Mouse (Mus musculus) heart, embryonic 14.5 days (tissue): ENCODE results near the gene Nr1i3. TPM values are rescaled to one million over a fixed set of nuclear protein-coding genes. Genes with fewer than 3 reads are reported as not detected.

Experiments
- ATAC-seq: fragments of 200-750 bp; cut with Nextera tagmentation; 2 replicates; pipeline ENCODE4 v1.8.0; 2017; ENCODE audit warnings: low read depth, moderate TSS enrichment; ENCODE audit not compliant: insufficient number of reproducible peaks, insufficient read depth, low FRiP score
- H3K27ac ChIP-seq, 2 experiments: fragments of 200-500 bp in 1 of 2; fragments of 300-500 bp in 1 of 2; sonication (generic) in 1 of 2; replicated peaks in 1 of 2; 2 replicates each; pipeline ENCODE4 v1.5.1; 2012 to 2014; ENCODE audit warnings: low read depth in 2 of 2, low read length in 2 of 2, control low read depth in 1 of 2, mild to moderate bottlenecking in 1 of 2, mixed read lengths in 1 of 2; ENCODE audit not compliant: control insufficient read depth in 1 of 2, insufficient read depth in 1 of 2
- H3K27me3 ChIP-seq: fragments of 300-500 bp; sonication (generic); 2 replicates; pipeline ENCODE4 v1.6.1; 2014; ENCODE audit warnings: mild to moderate bottlenecking, low read length, control low read depth; ENCODE audit not compliant: control insufficient read depth, insufficient read depth
- H3K36me3 ChIP-seq: fragments of 300-500 bp; sonication (generic); 2 replicates; pipeline ENCODE4 v1.6.1; 2014; ENCODE audit warnings: mild to moderate bottlenecking, control low read depth, low read length, mixed read lengths; ENCODE audit not compliant: control insufficient read depth, insufficient read depth
- H3K4me1 ChIP-seq, 2 experiments: fragments of 200-500 bp in 1 of 2; fragments of 300-500 bp in 1 of 2; sonication (generic) in 1 of 2; 2 replicates each; pipeline ENCODE4 v1.6.1; 2012 to 2014; ENCODE audit warnings: low read length in 2 of 2, control low read depth in 1 of 2, mixed read lengths in 1 of 2; ENCODE audit not compliant: control insufficient read depth in 2 of 2, insufficient read depth in 2 of 2
- H3K4me2 ChIP-seq: fragments of 300-500 bp; sonication (generic); 2 replicates; pipeline ENCODE4 v1.6.1; 2014; ENCODE audit warnings: mild to moderate bottlenecking, low read length
- H3K4me3 ChIP-seq, 2 experiments: fragments of 200-500 bp in 1 of 2; fragments of 300-500 bp in 1 of 2; sonication (generic) in 1 of 2; 2 replicates each; pipeline ENCODE4 v1.5.1; 2012 to 2014; ENCODE audit warnings: low read length in 2 of 2, mild to moderate bottlenecking in 2 of 2, control low read depth in 1 of 2, low read depth in 1 of 2, moderate library complexity in 1 of 2; ENCODE audit not compliant: control insufficient read depth in 1 of 2, insufficient read depth in 1 of 2
- H3K9ac ChIP-seq: fragments of 300-500 bp; sonication (generic); 2 replicates; pipeline ENCODE4 v1.6.1; 2014; ENCODE audit warnings: mild to moderate bottlenecking, low read length
- H3K9me3 ChIP-seq: fragments of 300-500 bp; sonication (generic); 2 replicates; pipeline ENCODE4 v1.6.1; 2016; ENCODE audit warnings: low read length, control low read depth; ENCODE audit not compliant: control insufficient read depth
- WGBS: fragments of 180-500 bp; shearing (Covaris S2); extraction: QIAGEN DNeasy Blood & Tissue Kit; methylation state at CpG from one replicate; pipeline ENCODE4 v1.1.7; 2014; 5-methylcytosine and 5-hydroxymethylcytosine counted together
- polyA plus RNA-seq: library from polyadenylated mRNA; unstranded; fragments of >200 nt; fragmentation: Nextera tagmentation; extraction: Ambion mirVana; gene quantifications from 2 replicates; pipeline ENCODE4 v1.2.1, GENCODE M21; 2014

Gene Nr1i3
- polyA plus RNA-seq, 1 experiment from 2014 or later: 0.28 TPM

DNA sequence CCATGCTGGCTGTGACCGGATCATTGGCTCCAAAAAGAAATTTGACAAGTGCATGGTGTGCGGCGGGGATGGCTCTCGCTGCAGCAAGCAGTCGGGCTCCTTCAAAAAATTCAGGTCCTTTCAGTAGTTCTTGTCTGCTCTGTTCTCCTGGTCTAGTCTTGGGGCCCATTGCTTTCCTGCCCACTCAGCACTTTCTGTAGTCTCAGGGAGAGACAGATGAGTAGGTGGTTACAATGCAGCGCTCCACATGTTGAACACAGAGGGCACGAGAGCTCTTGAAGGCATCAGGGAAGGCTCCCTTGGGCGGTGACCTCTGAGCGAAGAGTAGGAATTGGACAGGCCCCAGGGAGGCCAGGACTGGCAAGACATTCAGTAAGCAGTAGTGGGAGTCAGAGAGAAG lies 44.0 kb downstream of the Nr1i3 start:
- Histone ChIP-seq H3K9ac (no peak overlapping the region), H3K9me3 (no peaks in the 10 kb centered on the region), H3K36me3 (no peaks in the 10 kb centered on the region), H3K27me3 (no peaks in the 10 kb centered on the region), H3K4me1 (peaks cover 4 to 9% of the 10 kb centered on the region in 2 experiments), H3K4me2 (no peak overlapping the region), H3K27ac (no peak overlapping the region), H3K4me3 (no peak overlapping the region)
- ATAC-seq: no peak
- 78% methylated on average over 9 of the region's 9 CpGs for WGBS

GRCm38 (mm10) chr1:171258921-171259320 lies 45.2 kb downstream of the Nr1i3 start:
- Histone ChIP-seq H3K4me1 (peaks cover 4 to 13% of the 10 kb centered on the region in 2 experiments), H3K36me3 (no peaks in the 10 kb centered on the region), H3K27ac (no peak overlapping the region), H3K9ac (no peak overlapping the region), H3K27me3 (no peaks in the 10 kb centered on the region), H3K4me2 (no peak overlapping the region), H3K4me3 (no peak overlapping the region), H3K9me3 (no peaks in the 10 kb centered on the region)
- WGBS: 49% methylated on average over 17 of the region's 17 CpGs
- no peak for ATAC-seq

- Histone ChIP-seq H3K9me3 (no peaks in the 10 kb centered on the region), H3K4me1 (peaks cover 4 to 13% of the 10 kb centered on the region in 2 experiments), H3K9ac (no peak overlapping the region), H3K36me3 (no peaks in the 10 kb centered on the region), H3K4me2 (no peak overlapping the region), H3K27ac (no peak overlapping the region), H3K27me3 (no peaks in the 10 kb centered on the region), H3K4me3 (no peak overlapping the region)
- WGBS: 67% methylated on average over 3 of the region's 3 CpGs
- ATAC-seq: no peak
Measured at GRCm38 (mm10) chr1:171260316-171260715, 46.5 kb downstream of the Nr1i3 start.

DNA sequence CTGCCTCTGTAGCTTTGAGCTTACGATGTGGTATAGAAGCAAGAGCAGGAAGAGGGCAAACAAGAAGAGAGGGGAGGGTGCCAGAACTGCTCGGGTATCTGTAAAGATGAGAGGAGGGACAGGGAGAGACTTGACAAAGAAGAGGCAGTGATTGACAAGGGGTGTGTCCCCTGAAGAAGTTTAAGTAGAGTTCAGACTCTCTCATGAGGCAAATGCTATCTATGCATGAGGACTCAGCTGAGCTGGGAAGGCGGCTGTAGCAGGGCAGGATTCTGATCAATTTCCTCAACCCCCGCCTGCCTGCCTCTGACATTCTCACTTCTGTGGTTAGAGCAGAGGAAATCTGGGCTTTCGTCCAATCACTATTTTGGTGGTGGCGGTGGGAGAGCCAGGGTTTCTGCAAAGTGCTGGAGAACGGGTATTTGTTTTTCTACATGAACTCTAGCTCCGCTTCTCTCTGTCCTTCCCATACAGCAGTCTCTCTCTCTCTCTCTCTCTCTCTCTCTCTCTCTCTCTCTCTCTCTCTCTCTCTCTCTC lies 48.9 kb downstream of the Nr1i3 start:
- under 1% methylated on average over 8 of the region's 8 CpGs for WGBS
- H3K9me3 ChIP-seq: no peaks in the 10 kb centered on the region
- H3K4me3 ChIP-seq: peak overlapping the region; percentile 8 to 29
- H3K4me2 ChIP-seq: peak overlapping the region; percentile 60
- peaks cover 4 to 13% of the 10 kb centered on the region in 2 experiments for H3K4me1 ChIP-seq
- no peaks in the 10 kb centered on the region for H3K36me3 ChIP-seq
- peak; percentile 79 for ATAC-seq
- H3K27ac ChIP-seq: peak overlapping the region; percentile 97 to 98
- peak overlapping the region; percentile 70 for H3K9ac ChIP-seq
- H3K27me3 ChIP-seq: no peaks in the 10 kb centered on the region

DNA sequence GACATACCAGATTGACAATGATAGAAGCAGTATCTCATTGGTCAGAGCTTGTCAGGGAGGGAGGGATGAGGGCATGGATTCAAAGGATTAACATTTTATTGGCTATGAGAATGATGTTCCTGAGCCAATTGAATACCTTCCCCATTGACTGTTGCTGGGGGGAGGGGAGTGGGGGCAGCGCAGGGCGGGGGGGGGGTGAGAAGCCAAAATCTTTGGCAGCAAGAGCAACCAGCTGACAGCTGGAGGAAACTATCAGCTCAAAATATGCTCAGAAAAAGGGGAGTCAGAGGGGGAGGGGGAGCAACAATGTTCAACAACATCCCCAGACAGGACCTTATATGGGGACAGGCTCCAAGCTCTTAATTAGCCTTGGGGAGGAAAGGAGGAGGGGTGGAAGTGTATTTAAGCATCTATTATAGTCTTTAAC lies 49.4 kb downstream of the Nr1i3 start:
- 3% methylated on average over 2 of the region's 2 CpGs for WGBS
- no peaks in the 10 kb centered on the region for H3K27me3 ChIP-seq
- H3K4me2 ChIP-seq: peak overlapping the region; percentile 60
- peaks cover 4 to 13% of the 10 kb centered on the region in 2 experiments for H3K4me1 ChIP-seq
- H3K9ac ChIP-seq: peak overlapping the region; percentile 70; the same call in 1 of the 2 replicates
- H3K9me3 ChIP-seq: no peaks in the 10 kb centered on the region
- ATAC-seq: peak; percentile 86
- peak overlapping the region; percentile 8 to 29; a peak in 2 of 4 replicates for H3K4me3 ChIP-seq
- H3K27ac ChIP-seq: peak overlapping the region; percentile 97 to 98
- no peaks in the 10 kb centered on the region for H3K36me3 ChIP-seq

DNA sequence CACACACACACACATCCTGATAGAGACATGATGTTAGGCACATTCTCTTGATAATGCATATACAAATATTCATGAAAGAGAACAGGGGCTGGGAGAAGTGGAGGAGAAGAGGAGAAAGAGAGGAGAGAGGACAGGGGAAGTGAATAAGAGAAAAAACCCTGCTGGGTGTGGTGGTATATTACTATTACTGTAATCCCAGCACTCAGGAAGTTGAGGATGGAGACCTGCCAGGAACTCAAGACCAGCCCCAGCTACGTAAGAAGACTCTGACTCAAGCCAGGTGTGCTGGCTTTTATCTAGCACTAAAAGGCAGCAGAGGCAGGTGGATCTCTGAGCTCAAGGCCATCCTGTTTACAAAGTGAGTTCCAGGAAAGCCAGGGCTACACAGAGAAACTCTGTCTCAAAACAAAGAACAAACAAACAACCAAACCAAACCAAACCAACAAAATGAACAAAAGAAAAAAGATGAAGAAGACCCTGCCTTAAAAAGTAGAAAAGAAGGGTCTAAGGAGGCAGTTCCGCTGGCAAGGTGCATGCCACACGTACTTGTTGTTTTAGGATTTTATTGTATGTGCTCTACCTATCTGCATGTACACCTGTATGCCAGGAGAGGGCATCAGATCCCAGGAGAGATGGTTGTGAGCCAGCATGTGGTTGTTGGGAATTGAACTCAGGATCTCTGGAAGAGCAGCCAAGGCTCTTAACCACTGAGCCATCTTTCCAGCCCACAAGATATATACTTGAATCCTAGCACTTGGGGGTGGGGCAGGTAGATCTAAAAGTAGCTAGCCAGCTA lies 50.1 kb downstream of the Nr1i3 start:
- Histone ChIP-seq H3K27ac (peak overlapping the region; percentile 85 to 97), H3K9ac (no peak overlapping the region; the same call in 1 of the 2 replicates)

DNA sequence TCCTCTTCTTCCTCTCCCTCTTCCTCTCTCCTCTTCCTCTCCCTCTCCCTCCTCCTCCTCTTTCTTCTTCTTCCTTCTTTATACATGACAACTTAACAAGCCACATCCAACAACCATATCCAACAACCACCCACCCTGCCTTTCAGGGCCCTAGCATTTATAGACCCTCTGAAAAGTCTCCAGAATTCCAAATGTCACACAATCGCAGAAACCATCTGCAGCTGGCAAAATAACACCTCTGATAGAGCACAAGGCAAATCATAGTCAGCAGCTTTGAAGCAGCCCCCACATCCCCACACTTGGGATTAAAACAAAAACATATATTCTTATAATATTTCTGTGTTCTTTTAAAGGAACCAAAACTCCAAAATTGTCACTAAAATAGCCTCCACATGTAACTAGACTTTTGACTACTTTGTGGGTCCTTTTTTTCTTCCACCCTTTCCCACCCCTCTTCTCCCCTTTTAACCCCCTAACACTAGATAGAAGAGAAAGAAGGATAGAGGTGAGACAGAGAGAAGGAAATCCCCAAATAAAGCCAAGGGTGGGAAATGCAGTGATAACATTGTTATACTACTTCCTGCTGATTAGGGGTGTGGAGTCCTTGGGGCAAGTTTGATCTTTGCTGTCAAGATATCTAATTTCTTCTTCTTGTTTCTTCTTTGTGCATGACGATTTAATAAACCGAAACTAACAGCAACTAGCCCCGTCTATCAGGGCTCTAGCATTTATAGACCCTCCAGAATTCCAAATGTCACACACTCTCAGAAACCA lies 52.4 kb downstream of the Nr1i3 start:
- no peaks in the 10 kb centered on the region for H3K27me3 ChIP-seq
- no peaks in the 10 kb centered on the region for H3K36me3 ChIP-seq
- H3K9ac ChIP-seq: no peak overlapping the region
- H3K4me3 ChIP-seq: no peak overlapping the region
- no peak for ATAC-seq
- peaks cover 5 to 22% of the 10 kb centered on the region in 2 experiments for H3K4me1 ChIP-seq
- H3K27ac ChIP-seq: peak overlapping the region in 1 of 2 experiments; percentile 37; a peak in 1 of 4 replicates
- 60% methylated on average over 4 of the region's 4 CpGs for WGBS
- H3K4me2 ChIP-seq: no peak overlapping the region
- no peaks in the 10 kb centered on the region for H3K9me3 ChIP-seq

More for the DNA sequence above, 50.1 kb downstream of the Nr1i3 start:
- no peak for ATAC-seq
- peak overlapping the region; percentile 60 for H3K4me2 ChIP-seq
- H3K4me1 ChIP-seq: peaks cover 3 to 13% of the 10 kb centered on the region in 2 experiments
- 83% methylated on average over 3 of the region's 3 CpGs for WGBS
- H3K36me3 ChIP-seq: no peaks in the 10 kb centered on the region
- no peaks in the 10 kb centered on the region for H3K9me3 ChIP-seq
- no peaks in the 10 kb centered on the region for H3K27me3 ChIP-seq
- H3K4me3 ChIP-seq: no peak overlapping the region
